Mouse (Mus musculus): ENCODE results near the gene Lmo7.

Lmo7 gene

GRCm38 (mm10) chr14:101964381-101964780 lies 234.6 kb downstream of the Lmo7 start:
- DNase-seq = no peak

- DNase-seq = no peak
Observed at GRCm38 (mm10) chr14:101964956-101965355, 235.2 kb downstream of the Lmo7 start.

GRCm38 (mm10) chr14:101972764-101973163 lies 243.0 kb downstream of the Lmo7 start:
- DNase-seq = no peak

- DNase-seq = no peak
Observed at GRCm38 (mm10) chr14:101973171-101973570, 243.4 kb downstream of the Lmo7 start.

GRCm38 (mm10) chr14:101976021-101976685 lies 246.4 kb downstream of the Lmo7 start:
- DNase-seq = peak; percentile 23
